Mouse (Mus musculus): ENCODE data around the gene Camkk2. TPM values are rescaled to one million over a fixed set of nuclear protein-coding genes. Genes with fewer than 3 reads are reported as not detected.

The Camkk2 gene
- polyA plus RNA-seq, 1 experiment = not detected

- no peak overlapping the region for H3K4me3 ChIP-seq (ENCODE audit: insufficient read depth, low read depth, low read length)
- TF ChIP-seq CTCF (IDR thresholded peaks at IDR 0.05; ENCODE audit: insufficient read depth, low read depth, low read length) = no peak
- TF ChIP-seq POLR2A (IDR thresholded peaks at IDR 0.05; ENCODE audit: insufficient read depth, low read depth, low read length) = no peak
- WGBS = 52% methylated on average over 6 of the region's 6 CpGs
- H3K4me1 ChIP-seq (ENCODE audit: control insufficient read depth, insufficient read depth, low read length) = 0 out of 2 replicates have a peak, but pooled peaks cover 2% of the 10 kb centered on the region
- no peak overlapping the region for H3K27ac ChIP-seq (ENCODE audit: insufficient read depth, low read depth, low read length)
These were observed 77.1 kb downstream of the Camkk2 start for GRCm38 (mm10) chr5:122702156-122702555.

GRCm38 (mm10) chr5:122700837-122701212 lies 78.4 kb downstream of the Camkk2 start:
- H3K27ac ChIP-seq (ENCODE audit: insufficient read depth, low read depth, low read length) = no peak overlapping the region
- TF ChIP-seq CTCF (IDR thresholded peaks at IDR 0.05; ENCODE audit: insufficient read depth, low read depth, low read length) (no peak), POLR2A (IDR thresholded peaks at IDR 0.05; ENCODE audit: insufficient read depth, low read depth, low read length) (no peak)
- WGBS = 62% methylated on average over 5 of the region's 5 CpGs
- no peaks in the 10 kb centered on the region for H3K4me1 ChIP-seq (ENCODE audit: control insufficient read depth, insufficient read depth, low read length)
- no peak overlapping the region for H3K4me3 ChIP-seq (ENCODE audit: insufficient read depth, low read depth, low read length)

- H3K27ac ChIP-seq (ENCODE audit: insufficient read depth, low read depth, low read length) = no peak overlapping the region
- H3K4me3 ChIP-seq (ENCODE audit: insufficient read depth, low read depth, low read length) = no peak overlapping the region
- no peaks in the 10 kb centered on the region for H3K4me1 ChIP-seq (ENCODE audit: control insufficient read depth, insufficient read depth, low read length)
- 60% methylated on average over 12 of the region's 12 CpGs for WGBS
- TF ChIP-seq POLR2A (IDR thresholded peaks at IDR 0.05; ENCODE audit: insufficient read depth, low read depth, low read length) (no peak), CTCF (IDR thresholded peaks at IDR 0.05; ENCODE audit: insufficient read depth, low read depth, low read length) (no peak)
These were observed 78.9 kb downstream of the Camkk2 start for GRCm38 (mm10) chr5:122700109-122700836.

DNA sequence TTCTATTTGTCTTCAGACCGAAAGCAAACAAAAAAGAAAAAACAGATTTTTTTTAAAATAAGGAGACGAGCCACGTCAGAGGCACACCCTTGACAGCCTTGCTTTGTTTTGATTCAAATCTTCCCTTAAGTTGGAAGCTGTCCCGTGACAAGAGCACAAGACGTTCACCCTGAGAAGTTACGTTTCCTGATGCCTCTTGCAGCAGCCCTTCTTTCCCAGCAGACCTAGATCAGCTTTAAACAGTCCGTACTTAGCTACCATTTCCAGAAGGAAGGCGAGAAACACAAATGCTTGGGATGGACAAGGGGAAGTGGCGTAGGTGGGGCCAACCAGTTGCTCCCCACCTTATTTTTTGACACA lies 80.5 kb downstream of the Camkk2 start:
- H3K4me3 ChIP-seq (ENCODE audit: insufficient read depth, low read depth, low read length) = no peak overlapping the region
- TF ChIP-seq POLR2A (IDR thresholded peaks at IDR 0.05; ENCODE audit: insufficient read depth, low read depth, low read length) (no peak), CTCF (IDR thresholded peaks at IDR 0.05; ENCODE audit: insufficient read depth, low read depth, low read length) (no peak)
- 85% methylated on average over 9 of the region's 9 CpGs for WGBS
- no peak overlapping the region for H3K27ac ChIP-seq (ENCODE audit: insufficient read depth, low read depth, low read length)
- no peaks in the 10 kb centered on the region for H3K4me1 ChIP-seq (ENCODE audit: control insufficient read depth, insufficient read depth, low read length)

DNA sequence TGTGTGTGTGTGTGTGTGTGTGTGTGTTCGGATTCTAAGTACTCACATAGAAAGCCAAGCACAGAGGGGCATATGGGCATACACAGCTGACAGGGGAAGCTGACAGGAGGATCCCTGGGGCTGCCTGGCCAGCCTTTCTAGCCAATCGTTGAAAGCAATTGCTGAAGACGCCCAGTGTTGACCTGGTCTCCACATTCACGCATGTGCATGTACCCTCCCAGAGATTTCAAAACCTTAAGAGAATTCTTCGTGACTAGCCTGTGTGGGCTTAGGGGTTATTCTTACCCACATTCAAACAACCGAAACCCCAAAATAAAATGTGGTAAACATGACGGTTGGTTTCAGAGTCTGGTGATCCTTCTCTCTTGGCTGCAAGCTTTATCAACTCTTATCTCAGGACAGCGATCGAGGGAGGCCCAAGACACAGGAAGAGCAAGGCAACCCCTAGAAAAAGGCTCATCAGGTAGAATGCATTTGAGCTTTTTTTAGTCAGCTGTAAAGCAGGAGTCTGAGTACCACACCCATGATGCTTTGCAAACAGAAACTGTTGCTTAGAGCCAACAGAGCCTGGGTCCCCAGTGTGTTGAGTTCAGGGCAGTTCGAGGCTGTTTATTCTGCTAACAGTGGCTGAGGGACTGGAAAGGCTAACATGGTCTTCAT lies 81.0 kb downstream of the Camkk2 start:
- Histone ChIP-seq H3K4me3 (ENCODE audit: insufficient read depth, low read depth, low read length) (no peak overlapping the region), H3K4me1 (ENCODE audit: control insufficient read depth, insufficient read depth, low read length) (peaks cover 3% of the 10 kb centered on the region; the same call in 1 of the 2 replicates), H3K27ac (ENCODE audit: insufficient read depth, low read depth, low read length) (no peak overlapping the region)
- TF ChIP-seq POLR2A (IDR thresholded peaks at IDR 0.05; ENCODE audit: insufficient read depth, low read depth, low read length) = no peak
- no peak for TF ChIP-seq CTCF (IDR thresholded peaks at IDR 0.05; ENCODE audit: insufficient read depth, low read depth, low read length)
- WGBS = 91% methylated on average over 10 of the region's 10 CpGs

GRCm38 (mm10) chr5:122695516-122695915 lies 83.7 kb downstream of the Camkk2 start:
- no peak overlapping the region for H3K4me3 ChIP-seq (ENCODE audit: insufficient read depth, low read depth, low read length)
- WGBS = 64% methylated on average over 8 of the region's 8 CpGs
- TF ChIP-seq CTCF (IDR thresholded peaks at IDR 0.05; ENCODE audit: insufficient read depth, low read depth, low read length) (no peak), POLR2A (IDR thresholded peaks at IDR 0.05; ENCODE audit: insufficient read depth, low read depth, low read length) (no peak)

GRCm38 (mm10) chr5:122693431-122694207 lies 85.6 kb downstream of the Camkk2 start:
- no peak overlapping the region for H3K27ac ChIP-seq (ENCODE audit: insufficient read depth, low read depth, low read length)
- TF ChIP-seq POLR2A (IDR thresholded peaks at IDR 0.05; ENCODE audit: insufficient read depth, low read depth, low read length) = no peak
- TF ChIP-seq CTCF (IDR thresholded peaks at IDR 0.05; ENCODE audit: insufficient read depth, low read depth, low read length) = no peak
- 43% methylated on average over 13 of the region's 13 CpGs for WGBS
- H3K4me1 ChIP-seq (ENCODE audit: control insufficient read depth, insufficient read depth, low read length) = peaks cover 3% of the 10 kb centered on the region; the same call in 1 of the 2 replicates
- no peak overlapping the region for H3K4me3 ChIP-seq (ENCODE audit: insufficient read depth, low read depth, low read length)

More at GRCm38 (mm10) chr5:122695516-122695915, 83.7 kb downstream of the Camkk2 start:
- no peak overlapping the region for H3K27ac ChIP-seq (ENCODE audit: insufficient read depth, low read depth, low read length)
- peaks cover 3% of the 10 kb centered on the region; the same call in 1 of the 2 replicates for H3K4me1 ChIP-seq (ENCODE audit: control insufficient read depth, insufficient read depth, low read length)

DNA sequence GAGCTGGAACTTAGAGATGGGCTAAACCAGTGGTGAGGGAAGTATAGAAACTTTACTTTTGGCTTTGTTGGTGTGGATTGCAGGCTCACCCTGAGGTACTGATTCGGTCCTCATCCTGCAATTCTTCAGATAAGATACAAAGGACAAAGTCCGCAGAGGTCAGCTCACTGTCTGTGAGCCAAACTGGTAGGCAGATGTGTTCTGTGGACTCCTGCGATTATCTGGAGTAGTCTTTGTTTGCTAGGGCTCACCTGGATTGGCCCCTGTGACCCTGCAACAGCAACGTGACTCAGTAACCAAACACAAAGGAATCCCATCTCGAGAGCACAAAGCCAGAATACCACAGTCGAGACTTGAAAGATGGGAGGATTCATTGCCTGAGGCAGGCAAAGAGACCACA lies 88.7 kb downstream of the Camkk2 start:
- TF ChIP-seq CTCF (IDR thresholded peaks at IDR 0.05; ENCODE audit: insufficient read depth, low read depth, low read length) (no peak), POLR2A (IDR thresholded peaks at IDR 0.05; ENCODE audit: insufficient read depth, low read depth, low read length) (no peak)
- 70% methylated on average over 6 of the region's 6 CpGs for WGBS
- no peak overlapping the region for H3K27ac ChIP-seq (ENCODE audit: insufficient read depth, low read depth, low read length)
- peaks cover 3% of the 10 kb centered on the region; the same call in 1 of the 2 replicates for H3K4me1 ChIP-seq (ENCODE audit: control insufficient read depth, insufficient read depth, low read length)
- H3K4me3 ChIP-seq (ENCODE audit: insufficient read depth, low read depth, low read length) = no peak overlapping the region

Measured in olfactory bulb, adult 2 months (tissue).